Mouse (Mus musculus) small intestine, adult 10 weeks (tissue): ENCODE measurements around the gene Il12rb2. TPM values are rescaled to one million over a fixed set of nuclear protein-coding genes. Genes with fewer than 3 reads are reported as not detected.

ENCODE experiments used
- polyA plus RNA-seq: library from polyadenylated mRNA; stranded (reverse); fragments of 350-450 nt; fragmentation: Illumina TruSeq; extraction: RNeasy Lipid Tissue Mini Kit (QIAGEN cat#74804); gene quantifications from one replicate; pipeline ENCODE4 v1.2.3, GENCODE M21; 2014; ENCODE audit warnings: low replicate concordance

Gene Il12rb2
- 2.8 TPM for polyA plus RNA-seq

DNA sequence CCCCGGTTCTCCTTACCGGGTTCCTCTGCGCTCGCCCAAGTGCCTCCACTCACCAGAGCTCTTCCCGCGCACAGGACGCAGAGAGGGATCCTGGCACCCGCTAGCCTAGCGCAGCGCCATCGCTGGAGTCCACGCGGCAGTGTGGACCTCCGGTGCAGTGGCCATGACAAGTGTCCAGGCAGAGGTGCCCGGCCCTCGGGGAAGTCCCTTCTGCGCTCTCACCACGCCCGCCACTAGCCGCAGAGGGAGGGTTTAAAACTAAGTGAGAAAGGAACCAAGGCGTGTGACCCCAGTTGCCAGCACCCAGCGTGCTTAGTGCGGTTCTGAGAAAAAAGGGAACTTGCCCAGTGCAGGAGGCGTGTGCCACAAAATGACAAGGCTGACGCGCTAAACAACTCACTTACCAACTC, at the start of gene Il12rb2:
TSS of gene Il12rb2 (minus strand) at position 207 of the 410 bp plus-strand sequence.

Other genes with a start within 250 kb of the Il12rb2 start
- gene Serbp1, start 138.0 kb downstream of the Il12rb2 start, polyA plus RNA-seq: 886 TPM
- 0.97 TPM for gene Il23r, start 115.7 kb upstream of the Il12rb2 start, polyA plus RNA-seq
- not detected for gene Tacstd2, start 159.6 kb upstream of the Il12rb2 start, polyA plus RNA-seq